Mouse (Mus musculus): ENCODE data around the gene Efna4.
A peak's percentile ranks its signal among the peaks of the same experiment; 100 is the strongest.

DNA sequence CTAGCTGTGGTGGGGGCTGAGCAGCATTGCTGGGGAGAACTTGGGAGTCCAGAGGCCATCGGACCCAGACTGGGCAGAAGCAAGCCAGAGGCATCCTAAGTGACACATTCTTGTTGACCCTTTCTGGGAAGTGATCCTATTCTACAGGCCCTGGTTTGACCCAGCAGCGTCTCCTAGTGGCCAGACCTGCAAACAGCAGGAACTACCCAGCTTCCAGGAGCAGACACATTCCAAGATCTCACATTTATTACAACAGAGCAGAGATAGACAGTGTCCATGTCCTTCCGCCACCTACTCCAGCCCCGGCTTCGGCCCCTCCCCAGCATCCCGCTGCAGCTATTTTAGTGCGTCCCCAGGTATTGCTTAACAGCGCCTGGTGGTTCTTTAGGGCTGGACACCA lies 1.6 kb upstream of the Efna4 start:
- TF ChIP-seq CTCF (IDR thresholded peaks at IDR 0.05; ENCODE audit: low read depth, low read length) (peak; percentile 99), POLR2A (IDR thresholded peaks at IDR 0.05; ENCODE audit: borderline replicate concordance, low read depth, low read length) (no peak)
